Mouse (Mus musculus): Measurements from ENCODE around the gene Kri1. TPM values are rescaled to one million over a fixed set of nuclear protein-coding genes. Genes with fewer than 3 reads are reported as not detected.

Kri1 gene
- polyA plus RNA-seq, 1 experiment = not detected

DNA sequence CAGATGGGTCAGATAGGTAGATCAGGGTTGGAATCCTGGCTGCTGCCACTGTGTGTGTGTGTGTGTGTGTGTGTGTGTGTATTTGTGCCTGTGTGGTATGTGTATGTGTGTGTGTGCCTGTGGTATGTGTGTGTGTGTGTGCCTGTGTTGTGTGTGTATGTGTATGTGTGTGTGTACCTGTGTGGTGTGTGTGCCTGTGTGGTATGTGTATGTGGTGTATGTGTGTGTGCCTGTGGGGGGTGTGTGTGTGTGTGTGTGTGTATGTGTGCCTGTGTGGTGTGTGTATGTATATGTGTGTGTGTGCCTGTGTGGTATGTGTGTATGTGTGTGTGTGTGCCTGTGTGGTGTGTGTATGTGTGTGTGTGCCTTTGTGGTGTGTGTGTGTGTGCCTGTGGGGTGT, 33.1 kb downstream of the Kri1 start:
- no peak overlapping the region for H3K4me3 ChIP-seq (ENCODE audit: insufficient read depth, low read depth, low read length)
- no peak for TF ChIP-seq CTCF (IDR thresholded peaks at IDR 0.05; ENCODE audit: insufficient read depth, low read depth, low read length)
- no peak overlapping the region for H3K27ac ChIP-seq (ENCODE audit: insufficient read depth, low read depth, low read length)
- no peaks in the 10 kb centered on the region; the same call in 1 of the 2 replicates for H3K4me1 ChIP-seq (ENCODE audit: control insufficient read depth, insufficient read depth, low read length)

DNA sequence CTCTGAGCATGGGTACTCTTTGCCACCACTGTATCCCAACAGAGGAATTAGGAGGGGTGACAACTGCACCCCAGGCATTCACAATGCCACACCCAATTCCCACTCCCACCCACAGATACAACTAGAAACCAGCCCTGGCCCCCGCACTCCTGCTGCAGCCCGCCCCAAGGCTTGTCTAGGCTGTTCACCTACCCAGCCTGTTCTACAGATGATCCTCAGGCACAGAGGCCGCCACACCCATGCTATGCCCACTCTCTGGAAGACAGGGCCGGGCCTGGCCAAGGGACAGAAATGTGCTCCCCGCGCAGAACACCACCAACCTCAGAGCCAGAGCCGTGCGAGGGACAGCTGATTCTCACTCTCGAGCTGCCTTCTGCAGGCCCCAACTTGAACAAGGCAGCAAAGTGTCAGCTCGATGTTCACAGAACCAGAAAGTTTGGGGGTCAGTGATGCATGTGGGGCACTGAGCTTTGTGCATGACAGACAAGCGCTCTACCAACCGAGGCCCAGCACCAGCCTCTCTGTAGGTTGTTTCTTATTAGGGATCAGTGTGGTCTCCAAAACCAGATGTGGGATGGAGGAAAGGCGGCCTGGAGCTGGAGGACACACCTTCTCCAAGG, 36.5 kb downstream of the Kri1 start:
- TF ChIP-seq POLR2A (IDR thresholded peaks at IDR 0.05; ENCODE audit: insufficient read depth, low read depth, low read length) (no peak), CTCF (IDR thresholded peaks at IDR 0.05; ENCODE audit: insufficient read depth, low read depth, low read length) (no peak)
- no peak overlapping the region for H3K4me3 ChIP-seq (ENCODE audit: insufficient read depth, low read depth, low read length)
- H3K27ac ChIP-seq (ENCODE audit: insufficient read depth, low read depth, low read length) = no peak overlapping the region
- 83% methylated on average over 13 of the region's 13 CpGs for WGBS
- H3K4me1 ChIP-seq (ENCODE audit: control insufficient read depth, insufficient read depth, low read length) = peaks cover 4% of the 10 kb centered on the region

DNA sequence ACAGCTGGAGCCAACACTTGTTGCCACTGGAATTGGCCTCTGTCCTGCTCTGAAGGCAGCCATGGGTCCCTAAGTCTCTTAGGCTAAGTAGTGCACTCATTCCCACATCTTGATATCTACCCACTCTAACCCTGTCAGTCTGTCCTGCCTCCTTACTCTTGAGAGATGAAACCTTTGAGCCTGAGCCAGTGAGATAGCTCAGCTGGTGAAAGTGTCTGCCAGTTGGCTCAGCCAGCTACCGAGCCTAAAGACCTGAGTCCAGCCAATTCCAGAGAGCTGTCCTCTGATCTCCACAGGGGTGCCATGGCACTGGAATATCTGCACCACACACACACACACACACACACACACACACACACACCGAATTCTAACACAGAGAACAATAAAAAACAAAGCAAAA, 37.3 kb downstream of the Kri1 start:
- H3K4me1 ChIP-seq (ENCODE audit: control insufficient read depth, insufficient read depth, low read length) = peaks cover 4% of the 10 kb centered on the region
- no peak overlapping the region for H3K27ac ChIP-seq (ENCODE audit: insufficient read depth, low read depth, low read length)
- WGBS = 57% methylated on average over 2 of the region's 2 CpGs
- no peak for TF ChIP-seq CTCF (IDR thresholded peaks at IDR 0.05; ENCODE audit: insufficient read depth, low read depth, low read length)
- TF ChIP-seq POLR2A (IDR thresholded peaks at IDR 0.05; ENCODE audit: insufficient read depth, low read depth, low read length) = no peak
- no peak overlapping the region for H3K4me3 ChIP-seq (ENCODE audit: insufficient read depth, low read depth, low read length)

DNA sequence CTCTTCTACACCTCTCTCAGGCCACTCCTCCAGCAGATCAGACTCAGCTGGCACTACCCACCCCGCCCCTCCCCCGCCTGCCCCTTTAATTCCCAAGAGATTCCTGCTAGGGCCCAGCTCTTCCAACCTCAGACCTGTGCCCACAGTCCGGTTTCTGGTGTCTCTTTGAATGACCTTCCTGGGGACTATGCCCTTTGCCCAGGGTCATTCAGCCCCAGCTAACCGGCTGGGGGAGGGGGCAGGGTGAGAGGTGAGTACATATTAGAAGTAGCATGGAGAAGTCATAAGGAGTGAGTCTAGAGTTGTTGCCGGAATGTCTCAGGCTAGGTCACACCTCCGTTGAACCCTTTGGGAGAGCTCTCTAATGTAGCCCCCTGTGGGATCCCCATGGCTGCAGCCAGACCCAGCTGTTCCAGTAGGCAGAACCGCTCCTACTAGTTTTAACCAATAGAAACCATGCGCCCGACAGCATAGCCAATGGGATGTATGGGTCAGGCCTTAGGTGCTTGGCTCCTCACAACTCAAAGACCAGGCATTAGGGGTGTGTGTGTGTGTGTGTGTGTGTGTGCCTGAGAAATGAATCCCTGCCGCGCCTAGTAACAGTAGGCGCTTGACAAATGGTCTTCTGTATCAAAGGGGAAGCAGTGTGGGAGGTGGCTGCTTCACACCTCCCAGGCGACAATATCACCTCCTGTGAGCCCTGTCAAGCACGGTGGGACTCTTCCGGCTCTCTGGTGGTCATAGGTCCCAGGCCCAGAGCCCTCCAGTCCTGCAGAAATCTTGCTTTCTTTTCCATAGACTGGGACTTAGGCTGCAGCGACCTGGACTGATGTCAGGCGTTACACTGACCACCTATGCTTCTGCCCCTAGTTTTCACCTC, 37.9 kb downstream of the Kri1 start:
- WGBS = 58% methylated on average over 17 of the region's 17 CpGs
- H3K27ac ChIP-seq (ENCODE audit: insufficient read depth, low read depth, low read length) = no peak overlapping the region
- peaks cover 4% of the 10 kb centered on the region for H3K4me1 ChIP-seq (ENCODE audit: control insufficient read depth, insufficient read depth, low read length)
- TF ChIP-seq CTCF (IDR thresholded peaks at IDR 0.05; ENCODE audit: insufficient read depth, low read depth, low read length) (no peak), POLR2A (IDR thresholded peaks at IDR 0.05; ENCODE audit: insufficient read depth, low read depth, low read length) (no peak)
- no peak overlapping the region for H3K4me3 ChIP-seq (ENCODE audit: insufficient read depth, low read depth, low read length)

DNA sequence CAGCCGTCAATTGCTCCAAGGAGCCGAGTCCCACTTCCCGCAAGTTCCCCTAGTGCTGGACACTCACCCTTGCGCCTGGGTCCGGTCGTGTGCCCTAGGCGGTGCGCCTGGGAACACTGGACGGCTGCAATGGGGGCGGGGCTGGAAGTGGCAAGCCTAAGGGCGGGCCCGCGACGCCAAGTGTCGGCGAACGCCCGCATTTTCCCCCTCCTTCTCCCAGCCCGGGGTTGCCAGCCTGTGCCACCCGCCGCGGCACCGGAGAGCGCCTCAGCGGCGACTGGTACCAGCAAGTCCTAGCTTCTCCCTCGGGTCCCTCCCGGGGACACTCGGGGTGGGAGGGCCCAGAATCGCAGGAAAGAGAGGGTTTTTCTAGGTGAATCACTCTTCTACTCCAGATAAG, 39.4 kb downstream of the Kri1 start, which contains the start of gene S1pr5:
S1pr5 (minus strand) TSS at position 118 of the 400 bp plus-strand sequence.
- WGBS = 6% methylated on average over 29 of the region's 30 CpGs
- Histone ChIP-seq H3K27ac (ENCODE audit: insufficient read depth, low read depth, low read length) (no peak within 1 kb of the TSS), H3K4me1 (ENCODE audit: control insufficient read depth, insufficient read depth, low read length) (peaks cover 15% of the 10 kb centered on the region), H3K4me3 (ENCODE audit: insufficient read depth, low read depth, low read length) (no peak within 1 kb of the TSS)
- no peak for TF ChIP-seq POLR2A (IDR thresholded peaks at IDR 0.05; ENCODE audit: insufficient read depth, low read depth, low read length)
- TF ChIP-seq CTCF (IDR thresholded peaks at IDR 0.05; ENCODE audit: insufficient read depth, low read depth, low read length) = no peak

DNA sequence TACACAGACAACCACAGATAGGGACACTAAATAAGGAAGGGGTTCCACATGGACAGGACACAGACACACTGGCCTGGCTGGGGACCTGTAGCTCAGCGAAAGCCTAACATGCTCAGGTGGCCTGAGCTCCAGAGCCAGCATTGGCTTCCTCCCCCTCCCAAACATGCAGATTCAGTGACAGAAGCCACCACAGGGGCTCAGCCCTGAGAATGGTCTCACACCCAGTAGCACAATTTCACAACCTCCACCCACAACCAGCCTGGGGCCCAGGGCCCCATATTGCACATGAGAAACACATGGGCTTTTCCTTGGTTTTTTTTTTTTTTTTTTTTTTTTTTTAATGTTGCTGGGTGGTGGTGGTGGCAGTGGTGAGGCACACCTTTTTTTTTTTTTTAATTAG, 41.4 kb downstream of the Kri1 start:
- WGBS = 97% methylated on average over 1 of the region's 1 CpGs
- no peak overlapping the region for H3K4me3 ChIP-seq (ENCODE audit: insufficient read depth, low read depth, low read length)
- TF ChIP-seq CTCF (IDR thresholded peaks at IDR 0.05; ENCODE audit: insufficient read depth, low read depth, low read length) (no peak), POLR2A (IDR thresholded peaks at IDR 0.05; ENCODE audit: insufficient read depth, low read depth, low read length) (no peak)
- no peak overlapping the region for H3K27ac ChIP-seq (ENCODE audit: insufficient read depth, low read depth, low read length)
- peaks cover 15% of the 10 kb centered on the region for H3K4me1 ChIP-seq (ENCODE audit: control insufficient read depth, insufficient read depth, low read length)

DNA sequence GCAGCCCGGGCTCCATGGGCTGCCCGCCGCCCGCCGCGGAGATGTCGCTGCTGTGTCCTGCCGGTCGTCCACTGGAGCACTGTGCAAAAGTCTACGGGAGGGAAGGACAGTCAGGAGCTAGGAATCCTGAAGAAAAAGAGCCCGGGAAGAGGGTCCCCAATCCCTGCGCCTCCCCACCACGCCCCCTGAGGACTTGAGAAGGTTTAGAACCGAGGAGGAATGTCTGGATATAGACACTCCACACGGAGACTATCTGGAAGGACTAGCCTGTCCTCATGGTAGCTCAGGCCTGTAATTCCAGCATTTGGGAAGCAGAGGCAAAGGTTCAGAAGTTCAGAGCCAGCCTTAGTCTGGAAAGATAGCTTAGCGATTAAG, 42.7 kb downstream of the Kri1 start:
- Histone ChIP-seq H3K27ac (ENCODE audit: insufficient read depth, low read depth, low read length) (no peak overlapping the region), H3K4me3 (ENCODE audit: insufficient read depth, low read depth, low read length) (peak overlapping the region; percentile 44), H3K4me1 (ENCODE audit: control insufficient read depth, insufficient read depth, low read length) (peaks cover 15% of the 10 kb centered on the region)
- WGBS = 3% methylated on average over 16 of the region's 16 CpGs
- TF ChIP-seq CTCF (IDR thresholded peaks at IDR 0.05; ENCODE audit: insufficient read depth, low read depth, low read length) = no peak
- no peak for TF ChIP-seq POLR2A (IDR thresholded peaks at IDR 0.05; ENCODE audit: insufficient read depth, low read depth, low read length)

DNA sequence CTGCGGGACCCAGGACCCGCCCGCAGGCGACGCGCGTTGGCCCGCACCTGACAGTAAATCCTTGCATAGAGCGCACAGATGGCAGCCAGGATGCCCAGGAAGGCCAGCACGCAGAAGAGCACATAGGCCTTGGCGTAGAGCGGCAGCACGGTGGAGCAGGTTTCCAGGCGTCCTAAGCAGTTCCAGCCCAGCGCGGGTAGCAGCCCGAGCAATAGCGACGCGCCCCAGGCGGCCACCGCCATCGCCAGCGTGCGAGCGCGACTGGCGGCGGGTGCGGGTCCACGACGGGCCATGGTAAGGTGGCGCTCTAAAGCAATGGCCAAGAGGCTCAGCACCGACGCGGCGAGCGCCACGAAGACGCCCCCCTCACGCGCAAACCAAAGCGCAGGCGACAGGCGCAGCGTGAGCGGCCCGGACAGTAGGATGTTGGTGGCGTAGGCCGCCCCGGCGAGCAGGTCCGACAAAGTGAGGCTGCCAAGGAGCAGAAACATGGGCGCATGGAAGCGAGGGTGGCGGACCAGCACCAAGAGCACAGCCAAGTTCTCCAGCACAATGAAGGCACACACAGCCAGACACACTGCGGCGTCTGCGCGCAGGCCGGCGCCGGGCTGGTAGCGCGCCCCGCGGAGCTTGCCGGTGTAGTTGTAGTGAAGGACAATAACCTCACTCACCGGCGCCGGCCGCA, 43.2 kb downstream of the Kri1 start:
- peaks cover 17% of the 10 kb centered on the region for H3K4me1 ChIP-seq (ENCODE audit: control insufficient read depth, insufficient read depth, low read length)
- peak overlapping the region; percentile 44 for H3K4me3 ChIP-seq (ENCODE audit: insufficient read depth, low read depth, low read length)
- H3K27ac ChIP-seq (ENCODE audit: insufficient read depth, low read depth, low read length) = no peak overlapping the region
- WGBS = under 1% methylated on average over 72 of the region's 72 CpGs
- TF ChIP-seq CTCF (IDR thresholded peaks at IDR 0.05; ENCODE audit: insufficient read depth, low read depth, low read length) (no peak), POLR2A (IDR thresholded peaks at IDR 0.05; ENCODE audit: insufficient read depth, low read depth, low read length) (no peak)

Measured in olfactory bulb, adult 2 months (tissue).